Mouse (Mus musculus) urinary bladder, postnatal 25 days (tissue): ENCODE results near the gene Chka.

Experiments used
- DNase-seq: peaks from one replicate; pipeline ENCODE4 v3.0.0; 2022; ENCODE audit warnings: low spot score

The Chka gene

GRCm38 (mm10) chr19:3846676-3847604, 4.6 kb upstream of the Chka start:
- DNase-seq, result no peak

GRCm38 (mm10) chr19:3847711-3848110, 3.9 kb upstream of the Chka start:
- DNase-seq, result no peak

- no peak for DNase-seq
Measured at GRCm38 (mm10) chr19:3848207-3848808, 3.3 kb upstream of the Chka start.

GRCm38 (mm10) chr19:3849251-3849650, 2.3 kb upstream of the Chka start:
- no peak for DNase-seq

GRCm38 (mm10) chr19:3850076-3850475, 1.5 kb upstream of the Chka start:
- no peak for DNase-seq

GRCm38 (mm10) chr19:3850847-3851469, 615 bp upstream of the Chka start:
- DNase-seq, result peak; percentile 35

DNA sequence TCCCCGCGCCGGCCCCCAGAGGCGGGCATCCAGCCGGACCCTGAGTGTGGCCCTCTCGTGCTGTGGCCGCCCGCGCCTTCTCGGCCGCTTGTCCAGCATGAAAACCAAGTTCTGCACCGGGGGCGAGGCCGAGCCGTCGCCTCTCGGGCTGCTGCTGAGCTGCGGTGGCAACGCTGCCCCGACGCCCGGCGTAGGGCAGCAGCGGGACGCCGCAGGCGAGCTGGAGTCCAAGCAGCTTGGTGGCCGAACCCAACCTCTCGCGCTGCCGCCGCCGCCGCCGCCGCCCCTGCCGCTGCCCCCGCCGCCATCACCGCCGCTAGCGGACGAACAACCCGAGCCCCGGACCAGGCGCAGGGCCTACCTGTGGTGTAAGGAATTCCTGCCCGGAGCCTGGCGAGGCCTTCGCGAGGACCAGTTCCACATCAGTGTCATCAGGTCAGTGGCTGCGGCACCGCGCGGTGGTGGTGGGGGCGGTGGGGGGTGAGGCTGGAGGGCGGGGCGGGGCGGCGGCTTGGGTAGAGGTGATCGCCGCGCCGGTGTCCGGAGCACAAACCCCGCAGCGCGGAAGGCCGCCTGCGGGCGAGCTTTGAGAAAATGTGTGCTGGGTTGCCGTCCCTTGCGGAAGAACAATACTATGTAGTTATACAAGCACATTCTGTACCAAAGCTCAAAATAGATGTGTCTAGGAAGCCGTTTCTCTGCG, 557 bp downstream of the Chka start:
- DNase-seq, result peak; percentile 42

GRCm38 (mm10) chr19:3853121-3853520, 1.5 kb downstream of the Chka start:
- DNase-seq, result no peak

DNA sequence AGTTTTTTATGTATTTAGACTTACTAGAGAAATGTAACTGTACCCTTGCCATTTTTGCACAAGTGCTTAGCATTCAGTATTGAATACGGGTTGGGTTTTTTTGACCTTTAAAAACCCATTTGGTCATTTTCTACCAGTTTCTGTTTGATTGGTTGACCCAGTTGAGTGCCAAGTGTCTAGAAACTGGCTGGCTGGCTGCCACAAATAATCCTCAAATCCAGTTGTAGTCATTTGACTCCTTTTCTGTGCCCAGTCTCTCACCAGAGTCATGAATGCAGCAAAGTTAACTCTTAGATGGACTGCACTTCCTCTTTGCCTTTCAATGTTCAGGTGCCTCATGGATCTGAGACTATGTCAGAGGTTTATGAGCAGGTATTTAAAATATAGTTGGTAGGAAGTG, 2.3 kb downstream of the Chka start:
- DNase-seq, result no peak

DNA sequence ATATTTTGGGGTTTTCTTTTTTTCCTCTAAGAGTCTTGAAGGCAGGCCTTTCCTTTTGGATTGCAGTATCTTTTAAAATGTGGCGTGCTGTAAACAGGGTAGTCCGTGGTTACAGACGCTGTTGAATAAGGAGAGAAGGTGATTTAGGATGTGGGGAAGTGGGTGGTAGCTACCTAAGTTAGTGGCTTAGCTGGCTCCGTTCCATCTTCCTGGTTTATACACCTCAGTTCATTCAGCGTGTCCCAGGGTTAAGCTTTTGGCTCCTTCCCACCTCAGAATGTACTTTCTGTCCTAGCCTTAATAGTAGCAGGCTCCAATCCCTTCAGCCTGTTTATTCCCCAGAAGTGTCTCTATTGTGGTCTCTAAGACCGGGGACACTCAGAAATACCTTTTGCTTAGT, 3.5 kb downstream of the Chka start:
- DNase-seq, result no peak

GRCm38 (mm10) chr19:3855601-3856000, 4.0 kb downstream of the Chka start:
- no peak for DNase-seq

DNA sequence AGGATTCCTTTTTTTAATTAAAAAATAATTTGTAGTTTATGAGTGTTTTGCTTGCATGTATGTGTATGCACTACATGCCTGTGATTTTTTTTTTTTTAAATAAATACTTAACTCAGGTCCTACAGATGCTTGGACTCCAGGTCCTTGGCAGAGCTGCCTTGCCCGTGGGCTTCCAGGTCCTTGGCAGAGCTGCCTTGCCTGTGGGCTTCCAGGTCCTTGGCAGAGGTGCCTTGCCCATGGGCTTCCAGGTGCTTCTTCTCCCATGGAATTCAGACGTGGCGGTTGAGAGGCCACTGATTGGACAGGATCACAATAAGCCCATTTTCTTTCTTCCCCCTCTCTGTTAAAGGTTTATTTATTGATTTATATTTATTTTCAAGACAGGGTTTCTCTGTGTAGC, 5.6 kb downstream of the Chka start:
- no peak for DNase-seq

- no peak for DNase-seq
Measured at GRCm38 (mm10) chr19:3862713-3863112, 11.1 kb downstream of the Chka start.

DNA sequence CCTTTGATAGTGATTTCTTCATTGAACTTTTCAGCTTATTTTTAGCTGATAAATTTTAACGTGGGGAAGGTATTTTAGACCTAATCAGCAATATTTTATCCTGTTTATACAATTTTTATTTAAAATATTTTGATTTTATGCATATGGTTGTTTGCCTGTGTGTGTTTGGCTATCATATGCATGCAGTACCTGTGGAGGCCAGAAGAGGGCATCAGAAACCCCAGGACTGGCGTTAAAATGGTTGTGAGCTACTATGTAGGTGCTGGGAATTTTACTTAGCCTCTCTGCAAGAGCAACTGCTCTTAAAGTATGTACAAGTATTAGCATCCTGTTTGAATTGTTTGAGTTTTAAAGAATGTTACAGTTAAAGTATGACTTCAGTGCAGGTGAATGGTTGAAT, 13.4 kb downstream of the Chka start:
- no peak for DNase-seq

GRCm38 (mm10) chr19:3868290-3868689, 16.7 kb downstream of the Chka start:
- no peak for DNase-seq

GRCm38 (mm10) chr19:3871468-3871867, 19.9 kb downstream of the Chka start:
- DNase-seq, result no peak

- no peak for DNase-seq
Measured at GRCm38 (mm10) chr19:3872373-3872772, 20.8 kb downstream of the Chka start.

- DNase-seq, result no peak
Measured at GRCm38 (mm10) chr19:3875045-3875444, 23.5 kb downstream of the Chka start.

- no peak for DNase-seq
Measured at GRCm38 (mm10) chr19:3880054-3880848, 28.7 kb downstream of the Chka start.

DNA sequence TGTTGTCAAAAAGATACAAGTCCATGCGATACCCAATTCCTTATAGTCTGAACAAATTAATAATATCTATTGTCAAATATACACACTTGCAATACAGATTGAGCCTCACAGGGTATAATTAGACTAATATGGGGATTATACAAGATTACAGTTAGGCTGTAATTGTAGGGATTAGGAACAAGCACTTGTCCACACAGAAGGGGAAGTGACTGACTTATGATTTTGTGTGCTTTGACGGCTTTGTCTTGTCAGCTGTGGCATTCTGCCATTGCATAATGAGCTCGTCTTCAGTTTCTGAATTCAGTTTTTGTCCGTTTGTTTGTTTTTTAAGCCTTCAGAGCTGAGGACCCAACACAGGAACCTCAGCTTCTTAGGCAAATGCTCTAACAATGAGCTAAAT, 30.6 kb downstream of the Chka start:
- DNase-seq, result no peak

- no peak for DNase-seq
Measured at GRCm38 (mm10) chr19:3884325-3884990, 32.9 kb downstream of the Chka start.
